Comparison of ENCODE assay signal across 9 mouse cellular contexts in the genomic region with DNA sequence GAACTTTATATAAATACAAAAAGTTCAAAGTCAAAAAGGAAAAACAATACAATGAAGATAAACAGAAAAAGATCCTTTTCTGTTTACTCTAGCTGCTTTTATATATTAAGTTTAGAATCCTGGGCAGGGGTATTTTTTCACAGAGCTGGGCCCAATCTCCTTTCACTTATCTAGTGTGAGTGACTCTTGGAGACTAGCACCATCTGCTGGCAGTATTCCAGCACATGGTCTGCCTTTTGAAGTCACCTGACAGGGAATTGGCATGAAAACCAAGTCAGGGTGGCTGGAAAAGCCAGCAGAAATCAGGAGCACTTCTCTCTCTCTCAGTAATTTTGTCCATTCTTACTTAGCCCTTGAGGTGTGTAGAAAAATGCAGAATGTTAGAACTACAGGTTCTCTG. TPM values are rescaled to one million over a fixed set of nuclear protein-coding genes. Genes with fewer than 3 reads are reported as not detected.
DNase-seq lines count a peak whose midpoint lies in the region; ATAC-seq and TF ChIP-seq lines count a peak whose summit lies in the region.
"Had no signal": no experiment of that assay in that cellular context is flagged by ENCODE, and none has a peak within 500 bp of the region (broad histone marks: within the 10 kb centered on the region; RNA-seq: fewer than 3 reads in every experiment).

No protein-coding gene starts in this region.

- H3K9me3 ChIP-seq in forebrain, embryonic 14.5 days (replicated peaks; ENCODE audit: control insufficient read depth, low read length): no peaks in the 10 kb centered on the region
- H3K9me3 ChIP-seq in liver, embryonic 14.5 days (ENCODE audit: control insufficient read depth, low read length): no peaks in the 10 kb centered on the region
- H3K9me3 ChIP-seq: liver, embryonic 15.5 days had no signal

- CTCF ChIA-PET in Patski (lab: Charles Lee): interaction anchor here (0.9 to 1.2 kb wide), 2 partner anchors 11 to 25 kb away, joined by 3 read pairs; no protein-coding TSS in a partner anchor

- no peaks in the 10 kb centered on the region for H3K4me1 ChIP-seq in forebrain, embryonic 14.5 days (ENCODE audit: control insufficient read depth, insufficient read depth, low read length)
- no peaks in the 10 kb centered on the region for H3K4me1 ChIP-seq in liver, embryonic 14.5 days (replicated peaks; ENCODE audit: control insufficient read depth in 2 of 2, insufficient read depth in 2 of 2, low read length in 1 of 2)
- H3K4me1 ChIP-seq: liver, embryonic 15.5 days had no signal

- POLR2A ChIA-PET in Patski (lab: Charles Lee): no interaction called here

- DNase-seq in left cerebral cortex, postnatal 14 days (ENCODE audit: low spot score in 2 of 2): peak; percentile 28 to 47
- no peak for DNase-seq in left cerebral cortex, adult 8-10 months (ENCODE audit: low spot score in 2 of 2)
- DNase-seq in Patski (ENCODE audit: low read depth, low spot score): no peak
- peak; percentile 84 for DNase-seq in forebrain, embryonic 14.5 days (ENCODE audit: low spot score)
- no peak for DNase-seq in liver, embryonic 14.5 days (ENCODE audit: low read depth in 3 of 3, low spot score in 3 of 3)
- peak; percentile 43 for DNase-seq in thymus, postnatal 14 days
- DNase-seq in ovary, postnatal 10 days (ENCODE audit: low spot score): no peak
- no peak for DNase-seq in spleen, postnatal 4 days (ENCODE audit: low spot score in 2 of 2)

- peaks cover 51% of the 10 kb centered on the region for H3K36me3 ChIP-seq in forebrain, embryonic 14.5 days (ENCODE audit: control insufficient read depth, insufficient read depth, low read length)
- H3K36me3 ChIP-seq in liver, embryonic 14.5 days (replicated peaks; ENCODE audit: control insufficient read depth, insufficient read depth, low read depth): peaks cover 10% of the 10 kb centered on the region

- no peak for TF ChIP-seq EP300 in liver, embryonic 14.5 days (IDR thresholded peaks at IDR 0.05; ENCODE audit: low read depth)

- TF ChIP-seq CTCF in Patski (IDR thresholded peaks at IDR 0.05): peak; percentile 51
- peak; percentile 51 for TF ChIP-seq CTCF in liver, embryonic 14.5 days (IDR thresholded peaks at IDR 0.05; ENCODE audit: low read depth)

- H3K27me3 ChIP-seq in Patski: no peaks in the 10 kb centered on the region
- H3K27me3 ChIP-seq in forebrain, embryonic 14.5 days (replicated peaks; ENCODE audit: control insufficient read depth, insufficient read depth, low read length): no peaks in the 10 kb centered on the region
- no peaks in the 10 kb centered on the region for H3K27me3 ChIP-seq in liver, embryonic 14.5 days (ENCODE audit: control insufficient read depth, insufficient read depth, low read length)
- H3K27me3 ChIP-seq: liver, embryonic 15.5 days had no signal

- no peak overlapping the region for H3K9ac ChIP-seq in forebrain, embryonic 14.5 days (ENCODE audit: low read length)
- no peak overlapping the region for H3K9ac ChIP-seq in liver, embryonic 14.5 days (replicated peaks)
- H3K9ac ChIP-seq: liver, embryonic 15.5 days had no signal

- no peak overlapping the region for H3K4me2 ChIP-seq in forebrain, embryonic 14.5 days (ENCODE audit: low read length)
- H3K4me2 ChIP-seq in liver, embryonic 14.5 days (ENCODE audit: low read depth): no peak overlapping the region
- H3K4me2 ChIP-seq: liver, embryonic 15.5 days had no signal

- in situ Hi-C loops in Patski (cut with MboI; ENCODE audit: low pct_unique_long_range_greater_than_20kb): loop anchor here (25.0 kb wide), 1 partner anchor 601 kb away; a partner anchor contains a TSS

- no peak for ATAC-seq in Patski
- peak; percentile 71 for ATAC-seq in forebrain, embryonic 14.5 days
- no peak for ATAC-seq in liver, embryonic 14.5 days (ENCODE audit: insufficient read depth)

- intact Hi-C loops in left cerebral cortex, postnatal 14 days (cut with DNase I): no loop called here

- H3K27ac ChIP-seq in forebrain, embryonic 14.5 days (ENCODE audit: low read depth, low read length): no peak overlapping the region
- no peak overlapping the region for H3K27ac ChIP-seq in liver, embryonic 14.5 days
- H3K27ac ChIP-seq: liver, embryonic 15.5 days had no signal

- no peak overlapping the region for H3K4me3 ChIP-seq in forebrain, embryonic 14.5 days (ENCODE audit: low read depth, low read length)
- H3K4me3 ChIP-seq in liver, embryonic 14.5 days (ENCODE audit: insufficient read depth in 1 of 2, low read depth in 2 of 2, low read length in 2 of 2): no peak overlapping the region
- H3K4me3 ChIP-seq: liver, embryonic 15.5 days had no signal

RNA-seq across cellular contexts. Expression of a gene that starts 16.2 kb away (rescaled TPM):
- 1 to 10 TPM in 1 of 2 experiments, under 1 TPM in 1; 0.95 to 1.4 TPM for total RNA-seq in left cerebral cortex, postnatal 14 days (2021)
- total RNA-seq in left cerebral cortex, adult 8-10 months (2022): under 1 TPM; 0.37 to 0.55 (median 0.47) TPM
- 15.0 TPM for polyA plus RNA-seq in Patski (2021)
- 12.8 and 14.4 TPM in 2 replicates for polyA plus RNA-seq in forebrain, embryonic 14.5 days (2014; fragmentation: Nextera tagmentation; extraction: Ambion mirVana)
- 4.4 and 6.6 TPM in 2 replicates for polyA plus RNA-seq in liver, embryonic 14.5 days (2012; rRNA removed)
- polyA plus RNA-seq in liver, embryonic 14.5 days (2014; fragmentation: Nextera tagmentation; extraction: Ambion mirVana): 11.4 and 13.8 TPM in 2 replicates

RNA-seq across cellular contexts. Expression of a gene that starts 16.3 kb away (rescaled TPM):
- 10 to 100 TPM; 28.3 to 30.4 TPM for total RNA-seq in left cerebral cortex, postnatal 14 days (2021)
- 10 to 100 TPM; 24.0 to 28.5 (median 26.5) TPM for total RNA-seq in left cerebral cortex, adult 8-10 months (2022)
- polyA plus RNA-seq in Patski (2021): 22.8 TPM
- polyA plus RNA-seq in forebrain, embryonic 14.5 days (2014; fragmentation: Nextera tagmentation; extraction: Ambion mirVana): 17.4 and 25.0 TPM in 2 replicates
- polyA plus RNA-seq in liver, embryonic 14.5 days (2012; rRNA removed): 1.1 and 1.6 TPM in 2 replicates
- 2.2 and 3.2 TPM in 2 replicates for polyA plus RNA-seq in liver, embryonic 14.5 days (2014; fragmentation: Nextera tagmentation; extraction: Ambion mirVana)

Comparison
In these comparisons a context has a peak if more than half of its experiments do, and no peak if none do; other contexts are left out.
1. DNase-seq: peak in left cerebral cortex, postnatal 14 days (2 of 2), forebrain, embryonic 14.5 days (single experiment) and thymus, postnatal 14 days (single experiment); none in left cerebral cortex, adult 8-10 months (0 of 2), Patski (single experiment), liver, embryonic 14.5 days (0 of 3), ovary, postnatal 10 days (single experiment) and spleen, postnatal 4 days (0 of 2).